Mouse (Mus musculus) pancreas, adult 10 weeks (tissue): ENCODE results near the gene Ankrd23. TPM values are rescaled to one million over a fixed set of nuclear protein-coding genes. Genes with fewer than 3 reads are reported as not detected.

Experiments used
- polyA plus RNA-seq: library from polyadenylated mRNA; stranded (reverse); fragments of 350-450 nt; fragmentation: Illumina TruSeq; extraction: RNeasy Lipid Tissue Mini Kit (QIAGEN cat#74804); gene quantifications from one replicate; pipeline ENCODE4 v1.2.3, GENCODE M21; 2015; ENCODE audit warnings: low read depth, low replicate concordance; ENCODE audit not compliant: insufficient read depth

Gene Ankrd23
- 7.4 TPM for polyA plus RNA-seq

DNA sequence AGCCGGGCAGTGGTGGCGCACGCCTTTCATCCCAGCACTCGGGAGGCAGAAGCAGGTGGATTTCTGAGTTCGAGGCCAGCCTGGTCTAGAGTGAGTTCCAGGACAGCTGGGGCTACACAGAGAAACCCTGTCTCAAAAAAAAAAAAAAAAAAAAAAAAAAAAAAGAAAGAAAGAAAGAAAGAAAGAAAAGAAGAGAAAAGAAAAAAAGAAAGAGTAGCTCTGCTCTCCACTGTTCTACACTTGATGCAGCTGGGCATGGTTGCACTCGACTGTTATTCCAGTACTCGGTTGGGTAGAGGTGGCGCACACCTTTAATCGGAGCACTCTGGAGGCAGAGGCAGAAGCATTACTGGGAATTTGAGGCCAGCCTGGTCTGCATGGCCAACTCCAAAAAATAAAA is at the start of gene Ankrd23:
Ankrd23 (minus strand) TSS at position 101 of the 400 bp plus-strand sequence.

GRCm38 (mm10) chr1:36558031-36558993 is 21.6 kb upstream of the Ankrd23 start, which contains the start of gene Sema4c:
Gene Sema4c, minus strand, starts transcription at chr1:36558349.

GRCm38 (mm10) chr1:36546888-36547471 is 10.3 kb upstream of the Ankrd23 start, which contains the start of gene Ankrd39:
Gene Ankrd39, minus strand, starts transcription at chr1:36547445.

GRCm38 (mm10) chr1:36539186-36539585 is 2.5 kb upstream of the Ankrd23 start, which contains the start of gene Gm42417:
Gene Gm42417, minus strand, starts transcription at chr1:36539429.

DNA sequence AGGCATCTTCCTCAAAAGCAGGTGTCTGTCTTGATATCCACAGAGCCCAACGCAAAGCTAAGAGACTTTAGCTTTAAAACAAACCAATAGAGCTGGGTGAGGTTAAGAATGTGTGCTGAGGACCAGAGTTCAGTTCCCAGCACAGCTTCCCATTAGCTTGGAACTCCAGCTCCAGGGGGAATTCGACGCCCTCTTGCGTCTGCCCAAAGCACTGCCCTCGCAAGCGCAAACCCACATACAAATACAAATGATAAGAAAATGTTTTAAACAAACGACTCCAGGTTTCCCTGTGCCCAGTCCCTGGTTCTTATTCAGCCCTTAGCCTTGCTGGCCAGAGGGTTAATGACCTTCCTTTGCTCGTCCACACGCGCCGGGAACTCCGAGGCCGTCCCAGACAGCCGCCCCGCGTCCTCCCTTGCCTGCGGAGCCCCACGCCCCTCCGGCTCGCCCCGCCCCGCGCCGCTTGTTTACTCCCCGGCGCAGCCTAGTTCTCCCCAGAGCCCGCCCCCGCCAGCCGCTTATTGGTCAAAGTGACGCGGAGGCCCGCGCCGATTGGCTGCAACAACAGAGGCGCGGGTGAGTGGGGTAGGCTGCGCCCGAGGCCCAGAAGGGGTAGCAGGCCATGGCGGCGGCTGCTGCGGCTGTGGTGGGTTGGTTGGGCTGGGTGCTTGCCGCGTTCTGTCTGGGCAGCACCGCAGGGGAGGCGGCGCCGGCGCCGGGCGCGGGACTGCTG is 25.2 kb downstream of the Ankrd23 start, which contains the start of gene Cnnm3:
Cnnm3 (plus strand) TSS at position 579 of the 733 bp plus-strand sequence.

Other genes with a start within 250 kb of the Ankrd23 start
- 3.9 TPM for gene Arid5a, start 229.2 kb downstream of the Ankrd23 start, polyA plus RNA-seq
- 9.1 TPM for gene Kansl3, start 167.7 kb downstream of the Ankrd23 start, polyA plus RNA-seq
- gene Fer1l5, start 164.6 kb downstream of the Ankrd23 start, polyA plus RNA-seq: not detected
- 6.6 TPM for gene Lman2l, start 91.6 kb downstream of the Ankrd23 start, polyA plus RNA-seq
- 0.68 TPM for gene Cnnm4, start 65.3 kb downstream of the Ankrd23 start, polyA plus RNA-seq
- gene Cnnm3, start 25.0 kb downstream of the Ankrd23 start, polyA plus RNA-seq: 4.8 TPM
- gene Gm42417, start 2.5 kb upstream of the Ankrd23 start, polyA plus RNA-seq: not detected
- 3.1 TPM for gene Ankrd39, start 10.6 kb upstream of the Ankrd23 start, polyA plus RNA-seq
- 3.9 TPM for gene Sema4c, start 21.5 kb upstream of the Ankrd23 start, polyA plus RNA-seq
- not detected for gene Fam178b, start 146.3 kb upstream of the Ankrd23 start, polyA plus RNA-seq
- 96.9 TPM for gene Cox5b, start 154.6 kb upstream of the Ankrd23 start, polyA plus RNA-seq
- gene 4933424G06Rik, start 173.3 kb upstream of the Ankrd23 start, polyA plus RNA-seq: not detected
- gene Actr1b, start 177.5 kb upstream of the Ankrd23 start, polyA plus RNA-seq: 15.8 TPM
- gene Zap70, start 224.9 kb upstream of the Ankrd23 start, polyA plus RNA-seq: not detected